Mouse (Mus musculus) liver, embryonic 13.5 days (tissue): Measurements from ENCODE around the gene P2rx5. TPM values are rescaled to one million over a fixed set of nuclear protein-coding genes. Genes with fewer than 3 reads are reported as not detected.

Source experiments
- polyA plus RNA-seq: library from polyadenylated mRNA; unstranded; fragments of >200 nt; fragmentation: Nextera tagmentation; extraction: Ambion mirVana; gene quantifications from 2 replicates; pipeline ENCODE4 v1.2.1, GENCODE M21; 2015

The P2rx5 gene
- polyA plus RNA-seq, 1 experiment from 2014 or later = 0.20 TPM

Other genes starting within 250 kb of the P2rx5 start
- 8.2 and 11.1 TPM in 2 replicates for gene Atp2a3, start 199.3 kb upstream of the P2rx5 start, polyA plus RNA-seq
- 8.7 and 8.9 TPM in 2 replicates for gene P2rx1, start 161.3 kb upstream of the P2rx5 start, polyA plus RNA-seq
- gene Camkk1, start 141.4 kb upstream of the P2rx5 start, polyA plus RNA-seq = 0.79 and 0.90 TPM in 2 replicates
- 5.7 and 6.2 TPM in 2 replicates for gene Ncbp3, start 112.6 kb upstream of the P2rx5 start, polyA plus RNA-seq
- gene Itgae, start 69.8 kb upstream of the P2rx5 start, polyA plus RNA-seq = 0.12 TPM in 2 replicates
- gene Haspin, start 22.1 kb upstream of the P2rx5 start, polyA plus RNA-seq = 13.8 and 15.6 TPM in 2 replicates
- gene Emc6, start 16.6 kb downstream of the P2rx5 start, polyA plus RNA-seq = 97.4 and 98.5 TPM in 2 replicates
- gene Tax1bp3, start 16.7 kb downstream of the P2rx5 start, polyA plus RNA-seq = 32.1 and 34.8 TPM in 2 replicates
- 6.2 and 7.6 TPM in 2 replicates for gene Ctns, start 38.6 kb downstream of the P2rx5 start, polyA plus RNA-seq
- gene Shpk, start 39.0 kb downstream of the P2rx5 start, polyA plus RNA-seq = 2.2 TPM in 2 replicates
- gene Trpv1, start 73.9 kb downstream of the P2rx5 start, polyA plus RNA-seq = not detected in 2 replicates
- gene Trpv3, start 107.0 kb downstream of the P2rx5 start, polyA plus RNA-seq = 0.01 TPM in 1 of 2 replicates, not detected in the other
- gene Aspa, start 169.2 kb downstream of the P2rx5 start, polyA plus RNA-seq = 2.0 and 2.1 TPM in 2 replicates
- gene Gm49340, start 169.3 kb downstream of the P2rx5 start, polyA plus RNA-seq = not detected in 2 replicates
- 1.2 and 2.7 TPM in 2 replicates for gene Spata22, start 169.3 kb downstream of the P2rx5 start, polyA plus RNA-seq
- gene Olfr20, start 190.4 kb downstream of the P2rx5 start, polyA plus RNA-seq = not detected in 2 replicates
- not detected in 2 replicates for gene Olfr376, start 210.8 kb downstream of the P2rx5 start, polyA plus RNA-seq
- gene Olfr1, start 239.2 kb downstream of the P2rx5 start, polyA plus RNA-seq = not detected in 2 replicates